12 mouse cellular contexts compared by ENCODE assay signal in the genomic region with DNA sequence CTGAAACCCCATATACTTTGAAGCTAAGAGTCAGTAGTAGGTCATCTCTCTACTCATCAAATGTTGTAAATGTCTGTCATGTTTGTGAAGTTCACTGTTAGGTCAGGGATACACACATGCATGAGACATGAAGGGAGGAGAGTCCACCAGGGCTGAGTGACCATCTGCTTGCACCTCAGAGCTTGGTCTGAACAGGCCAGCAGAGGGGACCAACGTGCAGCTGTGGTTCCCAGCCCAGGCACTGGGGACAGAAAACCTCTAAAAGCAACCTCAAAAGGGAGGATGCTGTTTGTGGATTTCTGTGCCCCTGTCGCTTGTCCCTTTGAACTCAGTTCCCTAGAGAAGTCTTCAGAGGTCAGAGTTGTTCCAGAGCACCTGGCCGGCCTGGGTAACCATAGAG. TPM values are rescaled to one million over a fixed set of nuclear protein-coding genes. Genes with fewer than 3 reads are reported as not detected.
DNase-seq lines count a peak whose midpoint lies in the region; ATAC-seq and TF ChIP-seq lines count a peak whose summit lies in the region.
"Had no signal": no experiment of that assay in that cellular context is flagged by ENCODE, and none has a peak within 500 bp of the region (broad histone marks: within the 10 kb centered on the region; RNA-seq: fewer than 3 reads in every experiment).

No protein-coding gene starts in this region.

- DNase-seq in heart, postnatal 36 days: no peak
- no peak for DNase-seq in thymus, adult 2 months
- no peak for DNase-seq in thymus, postnatal 4 days
- no peak for DNase-seq in adrenal gland, adult 2 months
- no peak for DNase-seq in adipocyte (ENCODE audit: low spot score)
- DNase-seq: thymus, postnatal 36 days had no signal

- H3K4me3 ChIP-seq in heart, embryonic 13.5 days: peak overlapping the region; percentile 82
- no peak overlapping the region for H3K4me3 ChIP-seq in thymus, adult 2 months (ENCODE audit: control insufficient read depth, insufficient read depth, low read length)
- no peak overlapping the region for H3K4me3 ChIP-seq in intestine, embryonic 15.5 days (replicated peaks)
- H3K4me3 ChIP-seq in stomach, embryonic 16.5 days (replicated peaks; ENCODE audit: low read length): no peak overlapping the region

- H3K4me2 ChIP-seq in heart, embryonic 13.5 days: peak overlapping the region; percentile 100
- H3K4me2 ChIP-seq in intestine, embryonic 15.5 days (replicated peaks): no peak overlapping the region
- peak overlapping the region; percentile 83; the same call in 1 of the 2 replicates for H3K4me2 ChIP-seq in stomach, embryonic 16.5 days (ENCODE audit: low read depth, low read length)

- H3K9me3 ChIP-seq in heart, embryonic 13.5 days: no peaks in the 10 kb centered on the region
- H3K9me3 ChIP-seq in intestine, embryonic 15.5 days: no peaks in the 10 kb centered on the region
- H3K9me3 ChIP-seq in stomach, embryonic 16.5 days (replicated peaks; ENCODE audit: control insufficient read depth, low read length): no peaks in the 10 kb centered on the region
- H3K9me3 ChIP-seq: G1E had no signal

- no peaks in the 10 kb centered on the region for H3K27me3 ChIP-seq in heart, embryonic 13.5 days (replicated peaks)
- H3K27me3 ChIP-seq in thymus, adult 2 months (ENCODE audit: control insufficient read depth, insufficient read depth, low read length): no peaks in the 10 kb centered on the region
- no peaks in the 10 kb centered on the region for H3K27me3 ChIP-seq in intestine, embryonic 15.5 days (replicated peaks)
- no peaks in the 10 kb centered on the region for H3K27me3 ChIP-seq in stomach, embryonic 16.5 days (ENCODE audit: control insufficient read depth, insufficient read depth, low read length)

- 52% methylated on average over 3 of the region's 3 CpGs for WGBS in heart, embryonic 13.5 days
- WGBS in thymus, adult 2 months: 4% methylated on average over 3 of the region's 3 CpGs
- 61% methylated on average over 3 of the region's 3 CpGs for WGBS in intestine, embryonic 15.5 days
- WGBS in stomach, embryonic 16.5 days: 53% methylated on average over 3 of the region's 3 CpGs

- TF ChIP-seq CTCF in thymus, adult 2 months (IDR thresholded peaks at IDR 0.05; ENCODE audit: borderline replicate concordance, control insufficient read depth, extremely low read depth, insufficient read depth, low read length, poor library complexity): no peak

- intact Hi-C loops in heart, postnatal 36 days (cut with DNase I): loop anchor here (1.0 kb wide), 1 partner anchor 30 kb away; no protein-coding TSS in a partner anchor

- no peak for ATAC-seq in heart, embryonic 13.5 days (ENCODE audit: extremely low read depth, insufficient number of reproducible peaks, low FRiP score, low TSS enrichment)
- no peak for ATAC-seq in intestine, embryonic 15.5 days
- no peak for ATAC-seq in stomach, embryonic 16.5 days (ENCODE audit: insufficient read depth, low FRiP score)

- peak overlapping the region; percentile 99 for H3K27ac ChIP-seq in heart, embryonic 13.5 days (replicated peaks)
- H3K27ac ChIP-seq in thymus, adult 2 months (ENCODE audit: control insufficient read depth, insufficient read depth, low read length): peak overlapping the region; percentile 17; the same call in 1 of the 2 replicates
- H3K27ac ChIP-seq in intestine, embryonic 15.5 days: 0 out of 2 replicates have a peak overlapping the region, but pooled peaks have one; percentile 7
- no peak overlapping the region for H3K27ac ChIP-seq in stomach, embryonic 16.5 days (ENCODE audit: low read length)

- no peaks in the 10 kb centered on the region for H3K36me3 ChIP-seq in heart, embryonic 13.5 days
- H3K36me3 ChIP-seq in thymus, adult 2 months (ENCODE audit: control insufficient read depth, insufficient read depth, low read length): no peaks in the 10 kb centered on the region
- H3K36me3 ChIP-seq in intestine, embryonic 15.5 days: no peaks in the 10 kb centered on the region
- H3K36me3 ChIP-seq in stomach, embryonic 16.5 days (ENCODE audit: control insufficient read depth, insufficient read depth, low read length): no peaks in the 10 kb centered on the region

- peak overlapping the region; percentile 92 for H3K9ac ChIP-seq in heart, embryonic 13.5 days
- H3K9ac ChIP-seq in intestine, embryonic 15.5 days: 0 out of 2 replicates have a peak overlapping the region, but pooled peaks have one; percentile 51
- no peak overlapping the region for H3K9ac ChIP-seq in stomach, embryonic 16.5 days (ENCODE audit: low read length)

- no peak for TF ChIP-seq POLR2A in thymus, adult 2 months (IDR thresholded peaks at IDR 0.05; ENCODE audit: control insufficient read depth, extremely low read depth, insufficient read depth, low read length, poor library complexity)

- peaks cover 34% of the 10 kb centered on the region for H3K4me1 ChIP-seq in heart, embryonic 13.5 days
- peaks cover 24% of the 10 kb centered on the region for H3K4me1 ChIP-seq in thymus, adult 2 months (replicated peaks; ENCODE audit: control insufficient read depth, insufficient read depth, low read length)
- peaks cover 21% of the 10 kb centered on the region for H3K4me1 ChIP-seq in intestine, embryonic 15.5 days (replicated peaks)
- H3K4me1 ChIP-seq in stomach, embryonic 16.5 days (ENCODE audit: control insufficient read depth, insufficient read depth, low read length): peaks cover 21% of the 10 kb centered on the region

RNA-seq across cellular contexts. Expression of gene Mvd, which starts 2.0 kb away (rescaled TPM):
- polyA plus RNA-seq in heart, embryonic 13.5 days (2015; fragmentation: Nextera tagmentation; extraction: Ambion mirVana): 19.7 and 21.8 TPM in 2 replicates
- 1 to 10 TPM; 4.5 to 5.5 TPM for total RNA-seq in heart, postnatal 36 days (2021)
- 25.0 and 26.2 TPM in 2 replicates for polyA plus RNA-seq in thymus, adult 2 months (2012; rRNA removed)
- polyA plus RNA-seq in intestine, embryonic 15.5 days (2015; fragmentation: Nextera tagmentation; extraction: Ambion mirVana): 60.2 and 68.3 TPM in 2 replicates
- 40.3 and 40.7 TPM in 2 replicates for polyA plus RNA-seq in stomach, embryonic 16.5 days (2015; fragmentation: Nextera tagmentation; extraction: Ambion mirVana)
- 10 to 100 TPM in 1 of 2 experiments, 1 to 10 TPM in 1; 9.2 to 39.5 TPM for total RNA-seq in adrenal gland, adult 2 months (2021)
- 39.7 and 73.8 TPM in 2 replicates for polyA plus RNA-seq in adrenal gland, adult 2 months (2012; rRNA removed)

RNA-seq across cellular contexts. Expression of gene Cyba, which starts 12.5 kb away (rescaled TPM):
- 170 and 202 TPM in 2 replicates for polyA plus RNA-seq in heart, embryonic 13.5 days (2015; fragmentation: Nextera tagmentation; extraction: Ambion mirVana)
- 10 to 100 TPM; 40.4 to 42.1 TPM for total RNA-seq in heart, postnatal 36 days (2021)
- polyA plus RNA-seq in thymus, adult 2 months (2012; rRNA removed): 671 and 705 TPM in 2 replicates
- 307 and 314 TPM in 2 replicates for polyA plus RNA-seq in intestine, embryonic 15.5 days (2015; fragmentation: Nextera tagmentation; extraction: Ambion mirVana)
- 241 and 270 TPM in 2 replicates for polyA plus RNA-seq in stomach, embryonic 16.5 days (2015; fragmentation: Nextera tagmentation; extraction: Ambion mirVana)
- total RNA-seq in adrenal gland, adult 2 months (2021): 10 to 100 TPM; 26.3 to 43.7 TPM
- polyA plus RNA-seq in adrenal gland, adult 2 months (2012; rRNA removed): 108 and 116 TPM in 2 replicates

RNA-seq across cellular contexts. Expression of gene Snai3, which starts 15.3 kb away (rescaled TPM):
- 2.4 and 3.1 TPM in 2 replicates for polyA plus RNA-seq in heart, embryonic 13.5 days (2015; fragmentation: Nextera tagmentation; extraction: Ambion mirVana)
- 1 to 10 TPM; 2.2 to 5.0 TPM for total RNA-seq in heart, postnatal 36 days (2021)
- polyA plus RNA-seq in thymus, adult 2 months (2012; rRNA removed): 47.1 and 51.1 TPM in 2 replicates
- polyA plus RNA-seq in intestine, embryonic 15.5 days (2015; fragmentation: Nextera tagmentation; extraction: Ambion mirVana): 0.57 and 0.86 TPM in 2 replicates
- polyA plus RNA-seq in stomach, embryonic 16.5 days (2015; fragmentation: Nextera tagmentation; extraction: Ambion mirVana): 0.59 and 1.2 TPM in 2 replicates
- total RNA-seq in adrenal gland, adult 2 months (2021): not detected
- 0.15 and 0.19 TPM in 2 replicates for polyA plus RNA-seq in adrenal gland, adult 2 months (2012; rRNA removed)
- total RNA-seq: G1E; layer of hippocampus, postnatal 14 days had no signal
- polyA plus RNA-seq: G1E; neural tube, embryonic 11.5 days had no signal

RNA-seq across cellular contexts. Expression of gene Il17c, which starts 23.4 kb away (rescaled TPM):
- not detected in 2 replicates for polyA plus RNA-seq in heart, embryonic 13.5 days (2015; fragmentation: Nextera tagmentation; extraction: Ambion mirVana)
- not detected for total RNA-seq in heart, postnatal 36 days (2021)
- polyA plus RNA-seq in thymus, adult 2 months (2012; rRNA removed): 0.47 and 1.4 TPM in 2 replicates
- polyA plus RNA-seq in intestine, embryonic 15.5 days (2015; fragmentation: Nextera tagmentation; extraction: Ambion mirVana): not detected in 2 replicates
- not detected in 2 replicates for polyA plus RNA-seq in stomach, embryonic 16.5 days (2015; fragmentation: Nextera tagmentation; extraction: Ambion mirVana)
- total RNA-seq in adrenal gland, adult 2 months (2021): not detected
- polyA plus RNA-seq in adrenal gland, adult 2 months (2012; rRNA removed): 0.16 TPM in 1 of 2 replicates, not detected in the other
- total RNA-seq: G1E; layer of hippocampus, postnatal 14 days had no signal
- polyA plus RNA-seq: G1E had no signal

RNA-seq across cellular contexts. Expression of gene Rnf166, which starts 30.7 kb away (rescaled TPM):
- polyA plus RNA-seq in heart, embryonic 13.5 days (2015; fragmentation: Nextera tagmentation; extraction: Ambion mirVana): 33.2 and 42.0 TPM in 2 replicates
- 10 to 100 TPM; 37.3 to 40.0 TPM for total RNA-seq in heart, postnatal 36 days (2021)
- polyA plus RNA-seq in thymus, adult 2 months (2012; rRNA removed): 273 and 296 TPM in 2 replicates
- 29.5 and 31.5 TPM in 2 replicates for polyA plus RNA-seq in intestine, embryonic 15.5 days (2015; fragmentation: Nextera tagmentation; extraction: Ambion mirVana)
- 31.3 and 36.4 TPM in 2 replicates for polyA plus RNA-seq in stomach, embryonic 16.5 days (2015; fragmentation: Nextera tagmentation; extraction: Ambion mirVana)
- 10 to 100 TPM; 42.8 to 83.8 TPM for total RNA-seq in adrenal gland, adult 2 months (2021)
- 132 and 157 TPM in 2 replicates for polyA plus RNA-seq in adrenal gland, adult 2 months (2012; rRNA removed)

Comparison
In these comparisons a context has a peak if more than half of its experiments do, and no peak if none do; other contexts are left out.
1. RNA of gene Snai3, which starts 15.3 kb away (polyA plus RNA-seq): 47.1 to 51.1 TPM in thymus, adult 2 months; 2.4 to 3.1 TPM in heart, embryonic 13.5 days, 0.59 to 1.2 TPM in stomach, embryonic 16.5 days, 0.57 to 0.86 TPM in intestine, embryonic 15.5 days and 0.15 to 0.19 TPM in adrenal gland, adult 2 months; every median in the first group is over 10 times any median in the second.